Mouse (Mus musculus): ENCODE data around the gene Pax6.

Pax6 gene

DNA sequence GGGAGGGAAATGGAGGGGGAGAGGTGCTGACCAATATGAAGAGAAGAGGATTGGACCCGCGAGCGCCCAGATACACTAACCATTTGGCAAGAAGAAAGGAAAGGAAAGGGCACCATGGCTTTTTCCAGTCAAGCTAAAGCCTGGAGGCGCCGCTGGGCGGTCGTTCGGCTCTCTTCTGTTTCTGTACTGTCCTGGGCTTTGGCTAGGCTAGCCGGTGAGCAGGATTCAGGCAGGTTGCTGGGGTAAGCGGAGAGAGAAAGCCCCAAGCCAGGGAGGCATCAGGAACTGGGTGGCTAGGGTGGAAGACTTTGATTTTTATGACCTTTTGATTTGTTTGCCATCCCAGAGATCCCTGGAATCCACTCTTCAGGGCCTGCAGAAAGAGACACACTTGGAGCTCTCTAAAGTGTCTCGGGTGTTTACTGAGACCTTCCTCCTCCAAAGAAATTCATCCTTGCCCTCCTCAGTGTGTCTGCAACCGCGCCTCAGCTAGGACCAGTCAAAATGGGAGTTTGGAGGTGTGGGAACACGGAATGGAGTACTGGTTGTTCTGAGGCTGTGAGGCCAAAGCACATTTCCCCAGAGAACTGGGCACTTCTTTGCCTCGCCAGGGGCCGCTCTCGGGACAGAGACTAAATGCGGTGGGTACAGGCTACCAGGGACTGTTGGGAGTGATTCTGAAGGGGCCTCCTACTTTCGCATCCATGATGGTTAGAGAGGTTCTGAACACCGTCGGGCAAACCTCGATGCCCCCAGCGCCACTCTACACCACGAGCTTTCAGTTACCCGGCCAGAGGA lies 3.3 kb downstream of the Pax6 start:
- no peak for DNase-seq

DNA sequence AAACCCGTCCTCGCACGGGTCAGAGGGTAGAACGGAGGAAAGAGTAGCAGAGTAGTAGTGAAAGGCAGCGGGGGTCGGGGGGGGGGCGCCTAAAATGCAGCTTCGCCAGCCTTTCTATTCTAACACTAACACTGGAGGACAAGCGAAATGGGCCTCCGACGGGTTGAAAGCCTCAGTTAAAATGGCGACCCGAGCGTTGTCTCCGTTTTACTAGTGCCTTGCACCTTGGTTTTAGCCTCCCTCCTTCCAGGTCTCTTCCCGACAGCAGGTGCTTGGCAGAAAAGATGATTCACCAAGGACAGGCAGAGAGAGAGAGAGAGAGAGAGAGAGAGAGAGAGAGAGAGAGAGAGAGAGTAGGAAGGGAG lies 3.9 kb downstream of the Pax6 start:
- DNase-seq: no peak

DNA sequence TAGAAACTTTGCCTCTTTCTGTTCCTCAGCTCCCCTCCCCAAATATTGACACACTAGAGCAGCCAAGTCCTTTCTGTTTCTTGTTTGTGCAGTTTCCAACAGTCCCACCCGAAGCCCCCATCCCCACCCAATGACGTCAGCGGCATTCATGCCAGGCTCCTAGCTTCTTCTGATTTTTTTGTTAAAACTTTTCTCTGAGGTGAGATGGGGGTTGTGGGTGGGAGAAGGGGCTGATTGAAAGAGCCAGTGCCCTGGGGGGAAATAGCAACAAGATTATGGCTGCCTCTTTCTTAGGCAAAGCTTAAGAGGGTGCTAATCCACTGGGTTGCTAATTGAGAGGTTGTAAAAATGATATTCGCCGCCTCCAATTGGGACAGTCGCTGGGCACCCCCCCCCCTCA lies 4.4 kb downstream of the Pax6 start:
- no peak for DNase-seq

DNA sequence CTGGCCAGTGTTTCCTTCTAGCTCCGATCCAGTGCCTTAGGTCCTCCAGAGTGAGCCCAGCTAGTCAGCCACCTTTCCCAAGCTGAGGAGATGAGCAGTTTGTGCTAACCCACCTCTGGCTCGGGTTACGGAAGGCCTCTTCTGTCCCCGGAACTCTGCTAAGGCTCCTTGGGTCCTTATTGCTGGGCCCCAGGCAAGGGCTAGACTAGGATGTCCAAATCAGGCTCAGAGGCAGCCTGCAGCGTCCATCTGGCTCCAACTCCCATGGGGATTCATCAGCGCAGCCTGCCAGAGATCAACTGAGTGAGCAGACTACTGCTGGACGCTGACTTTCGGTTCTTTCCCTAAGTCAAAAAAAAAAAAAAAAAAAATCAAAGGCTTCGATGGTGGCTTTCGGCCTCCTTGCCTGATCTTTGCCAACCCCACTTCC lies 4.9 kb downstream of the Pax6 start:
- DNase-seq: no peak

DNA sequence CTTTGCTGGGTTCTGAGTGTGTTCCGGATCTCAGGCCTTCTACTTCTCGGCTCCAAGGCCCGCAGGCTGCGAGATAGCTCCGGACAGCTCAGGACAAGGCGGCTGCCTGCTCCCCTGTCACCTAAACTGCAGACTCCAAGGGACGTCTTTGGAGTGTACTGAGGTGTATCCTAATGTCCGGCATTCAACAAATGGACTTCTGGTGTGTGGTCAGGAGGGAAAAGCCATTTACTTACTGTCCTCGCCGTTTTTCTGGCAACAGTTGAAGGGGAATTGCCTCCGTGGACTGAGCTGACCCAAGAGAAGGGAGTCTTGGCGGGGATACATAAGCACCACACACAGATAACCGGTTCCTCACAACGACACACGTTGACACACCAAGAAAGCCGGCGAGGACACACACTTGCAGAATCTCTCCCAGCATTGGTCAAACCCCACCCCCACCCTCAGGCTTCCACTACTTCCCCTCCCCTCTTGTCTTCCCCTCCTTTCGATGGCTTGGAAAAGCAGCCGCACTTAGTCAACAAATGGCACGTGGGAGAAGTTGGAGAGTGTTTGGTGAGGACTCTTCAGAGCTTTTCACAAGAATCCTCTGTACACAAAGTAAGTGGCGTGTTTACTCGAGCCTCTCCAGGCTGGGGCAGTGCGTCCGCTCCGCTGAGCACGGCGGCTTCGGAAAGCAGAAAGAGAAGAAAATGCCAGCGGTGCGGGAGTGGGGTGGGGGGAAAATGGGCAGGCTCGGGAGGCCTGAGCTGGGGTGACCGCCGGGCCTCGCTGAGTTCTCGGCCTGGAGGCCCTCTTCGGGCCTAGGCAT lies 5.6 kb downstream of the Pax6 start:
- no peak for DNase-seq

DNA sequence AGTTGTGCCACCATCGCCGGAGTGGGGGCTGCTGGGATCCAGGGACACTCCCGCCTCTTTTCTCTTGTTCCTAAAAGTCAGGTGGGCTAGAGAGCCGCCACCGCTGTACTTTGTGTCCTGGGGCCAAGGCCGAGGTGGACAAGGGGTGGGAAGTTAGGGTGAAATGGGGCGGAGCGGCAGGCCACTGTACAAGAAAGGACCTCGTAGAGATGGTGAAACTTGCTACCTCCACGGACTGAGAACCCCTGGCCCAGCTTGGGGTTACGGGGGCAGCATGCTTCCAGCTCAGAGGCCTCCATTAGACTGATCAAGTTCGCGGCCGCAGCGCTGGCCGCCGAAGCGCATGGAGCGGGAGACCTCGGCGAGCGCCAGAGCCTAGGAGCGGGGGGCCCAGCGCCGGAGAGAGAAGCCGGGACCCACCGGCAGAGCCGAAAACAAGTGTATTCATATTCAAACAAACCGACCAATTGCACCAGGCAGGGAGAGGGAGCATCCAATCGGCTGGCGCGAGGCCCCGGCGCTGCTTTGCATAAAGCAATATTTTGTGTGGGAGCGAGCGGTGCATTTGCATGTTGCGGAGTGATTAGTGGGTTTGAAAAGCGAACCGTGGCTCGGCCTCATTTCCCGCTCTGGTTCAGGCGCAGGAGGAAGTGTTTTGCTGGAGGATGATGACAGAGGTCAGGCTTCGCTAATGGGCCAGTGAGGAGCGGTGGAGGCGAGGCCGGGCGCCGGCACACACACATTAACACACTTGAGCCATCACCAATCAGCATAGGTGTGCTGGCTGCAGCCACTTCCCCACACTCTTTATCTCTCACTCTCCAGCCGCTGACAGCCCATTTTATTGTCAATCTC lies 6.4 kb downstream of the Pax6 start:
- no peak for DNase-seq

DNA sequence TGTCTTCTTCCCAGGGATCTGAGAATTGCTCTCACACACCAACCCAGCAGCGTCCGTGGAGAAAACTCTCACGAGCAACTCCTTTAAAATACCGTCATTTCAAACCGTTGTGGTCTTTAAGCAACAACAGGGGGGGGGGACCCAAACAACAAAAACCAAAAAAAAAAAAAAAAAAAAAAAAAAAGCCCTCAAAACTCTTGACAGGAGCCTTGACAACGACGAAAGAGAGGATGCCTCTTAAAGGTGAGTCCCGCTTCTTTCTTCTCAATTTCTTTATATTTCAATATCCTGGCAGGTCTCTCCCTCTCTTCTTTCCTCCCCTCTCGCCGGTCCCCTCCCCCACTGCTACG lies 7.0 kb downstream of the Pax6 start:
- DNase-seq: no peak

DNA sequence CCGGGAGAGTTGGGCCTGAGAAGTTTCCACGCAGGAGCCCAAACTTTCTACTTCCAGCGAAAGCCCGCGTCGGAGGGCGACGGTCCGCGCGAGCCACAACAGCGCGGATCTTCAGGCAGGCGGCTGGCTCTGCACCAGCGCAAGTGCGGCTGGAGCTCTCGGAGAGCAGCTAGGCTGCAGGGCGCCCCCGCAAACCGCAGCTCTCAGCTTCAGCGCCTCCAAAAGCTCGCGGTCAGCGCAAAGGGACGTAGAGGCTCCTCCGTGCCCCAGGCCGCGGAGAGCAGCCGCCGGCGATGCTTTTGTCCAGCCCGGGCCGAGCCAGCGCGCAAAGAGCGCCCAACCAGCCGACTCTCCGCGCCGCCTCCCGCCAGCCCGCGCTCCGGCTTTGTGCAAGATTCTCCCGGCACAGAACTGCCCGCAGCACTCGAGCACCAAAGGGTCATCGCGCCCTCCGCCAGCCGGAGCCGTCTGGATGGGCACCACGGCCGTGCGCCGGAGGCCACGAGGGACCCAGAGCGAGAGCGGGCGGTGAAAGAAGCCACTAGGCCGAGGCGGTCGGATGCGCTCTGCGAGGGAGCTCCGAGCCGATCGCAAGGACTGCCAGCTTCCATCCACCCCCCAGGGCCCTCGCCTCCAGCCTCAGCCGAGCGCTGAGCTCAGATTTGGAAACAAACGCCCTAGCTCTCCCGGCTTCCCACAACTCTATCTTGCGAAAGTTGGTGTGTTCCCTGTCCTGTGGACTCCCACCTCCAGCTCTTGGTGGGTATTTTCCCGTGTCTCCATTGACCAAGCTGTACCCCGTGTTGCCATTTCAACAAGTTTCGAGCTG lies 7.6 kb downstream of the Pax6 start:
- DNase-seq: no peak

DNA sequence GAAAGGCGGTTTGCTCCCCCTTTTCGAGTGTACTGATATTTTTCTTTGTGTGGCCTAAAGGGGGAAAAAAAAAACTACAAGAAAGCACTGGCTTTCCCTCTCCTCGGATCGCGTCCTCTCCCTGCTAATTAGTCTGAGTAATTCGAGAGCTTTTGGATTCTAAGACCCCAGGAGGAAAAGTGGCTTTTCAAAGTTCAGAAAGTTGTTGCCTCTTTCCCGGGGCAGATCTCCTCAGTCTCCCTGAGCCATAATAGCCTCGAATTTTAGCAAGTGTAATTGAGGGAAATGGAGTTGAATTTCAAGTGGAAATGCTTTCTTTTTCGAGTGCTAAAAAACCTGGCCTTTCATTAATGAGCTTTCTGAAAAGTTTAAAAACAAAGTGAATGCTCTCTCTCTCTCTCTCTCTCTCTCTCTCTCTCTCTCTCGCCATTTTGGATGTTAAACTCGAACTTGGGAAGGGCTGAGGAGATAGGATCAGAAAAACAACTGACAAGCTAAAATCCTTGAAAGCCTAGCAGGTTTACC lies 8.3 kb downstream of the Pax6 start:
- no peak for DNase-seq

DNA sequence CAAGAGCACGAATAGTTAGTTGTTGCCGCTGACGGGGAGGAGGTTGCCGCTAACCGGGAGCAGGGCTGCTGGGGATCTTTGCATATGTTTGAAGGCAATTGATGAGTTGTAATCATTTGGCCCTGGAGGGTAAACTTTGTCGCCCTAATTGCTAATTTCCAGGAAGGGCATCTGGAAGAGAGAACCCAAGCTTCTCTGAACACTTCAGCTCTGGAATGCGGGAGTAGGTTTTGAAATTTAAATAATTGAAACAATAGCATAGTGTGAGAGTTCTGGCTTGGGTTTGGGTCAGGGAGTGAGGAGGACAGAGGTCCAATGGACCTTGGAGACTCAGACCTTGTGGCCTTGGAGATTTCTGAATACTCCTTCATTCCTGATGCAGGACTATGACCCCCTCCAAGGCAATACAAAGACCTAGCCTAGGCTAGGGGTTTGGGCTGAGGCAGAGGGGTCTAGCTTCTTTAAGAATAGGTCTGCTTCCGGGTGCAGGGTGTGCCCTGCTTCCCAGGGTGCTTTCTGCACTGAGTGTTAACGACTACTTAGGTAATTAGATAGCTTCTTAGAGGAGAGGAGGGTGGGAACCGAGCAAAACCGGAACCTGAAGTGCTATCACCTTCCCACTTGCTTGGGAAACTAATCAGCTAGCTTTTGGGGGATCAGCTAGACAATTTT lies 8.9 kb downstream of the Pax6 start:
- DNase-seq: no peak

DNA sequence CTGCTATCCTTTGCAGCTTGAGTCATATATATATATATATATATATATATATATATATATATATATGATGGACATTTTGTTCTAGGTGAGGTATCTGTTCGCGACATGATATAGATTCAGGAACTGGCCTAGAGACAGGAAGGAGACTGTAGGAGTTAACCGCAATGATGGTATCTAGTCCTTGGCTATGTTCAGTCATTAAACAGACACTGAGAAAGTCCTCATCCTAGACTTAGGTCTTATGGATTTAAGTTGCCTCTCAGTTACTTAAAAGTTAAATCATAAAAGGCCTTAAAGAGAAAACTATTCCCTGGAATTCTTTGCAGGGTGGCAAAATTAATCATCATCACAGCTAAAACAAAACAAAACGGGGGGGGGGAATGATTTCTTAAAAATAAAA lies 9.6 kb downstream of the Pax6 start:
- no peak for DNase-seq

DNA sequence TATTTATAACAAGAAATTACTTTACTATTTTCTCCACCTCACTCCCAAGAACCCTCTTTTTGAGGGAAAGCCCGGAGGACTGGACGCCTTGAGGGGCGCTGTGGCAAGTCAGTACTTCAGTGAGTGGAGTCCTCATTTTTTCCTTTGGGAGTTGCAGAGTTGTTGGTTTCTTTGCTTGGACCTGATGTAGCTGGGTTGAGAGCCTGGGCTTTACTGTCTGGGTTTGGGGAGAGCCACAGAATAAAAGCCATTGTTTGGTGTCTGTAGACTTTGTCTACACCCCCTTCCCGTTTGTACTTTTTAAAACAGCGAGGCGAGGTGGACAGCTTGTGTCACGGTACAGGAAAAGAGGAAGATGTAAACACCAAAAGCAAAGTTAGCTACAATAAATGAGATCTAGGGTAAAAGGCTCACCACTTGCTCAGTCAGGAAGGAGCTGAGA lies 10.2 kb downstream of the Pax6 start:
- DNase-seq: no peak

DNA sequence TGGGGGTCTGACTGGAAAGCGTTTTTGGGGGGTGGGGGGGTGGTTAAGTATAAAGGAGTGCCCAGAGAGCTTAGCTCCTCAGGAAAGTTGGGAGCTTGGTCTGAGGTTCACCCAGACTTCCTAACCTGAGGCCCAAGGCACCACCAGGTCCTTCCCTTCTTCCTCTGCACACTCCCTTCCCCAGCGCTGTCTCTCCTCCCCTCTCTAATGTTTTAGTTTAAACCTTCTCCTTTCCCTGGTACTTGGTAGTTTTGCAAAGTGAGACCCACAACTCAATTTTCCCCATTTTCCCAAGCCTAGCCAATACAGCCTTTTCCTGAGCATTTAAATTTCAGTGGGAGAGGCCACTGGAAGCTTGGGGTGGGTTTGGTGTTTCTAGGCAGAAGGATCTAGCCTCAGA lies 10.6 kb downstream of the Pax6 start:
- no peak for DNase-seq

DNA sequence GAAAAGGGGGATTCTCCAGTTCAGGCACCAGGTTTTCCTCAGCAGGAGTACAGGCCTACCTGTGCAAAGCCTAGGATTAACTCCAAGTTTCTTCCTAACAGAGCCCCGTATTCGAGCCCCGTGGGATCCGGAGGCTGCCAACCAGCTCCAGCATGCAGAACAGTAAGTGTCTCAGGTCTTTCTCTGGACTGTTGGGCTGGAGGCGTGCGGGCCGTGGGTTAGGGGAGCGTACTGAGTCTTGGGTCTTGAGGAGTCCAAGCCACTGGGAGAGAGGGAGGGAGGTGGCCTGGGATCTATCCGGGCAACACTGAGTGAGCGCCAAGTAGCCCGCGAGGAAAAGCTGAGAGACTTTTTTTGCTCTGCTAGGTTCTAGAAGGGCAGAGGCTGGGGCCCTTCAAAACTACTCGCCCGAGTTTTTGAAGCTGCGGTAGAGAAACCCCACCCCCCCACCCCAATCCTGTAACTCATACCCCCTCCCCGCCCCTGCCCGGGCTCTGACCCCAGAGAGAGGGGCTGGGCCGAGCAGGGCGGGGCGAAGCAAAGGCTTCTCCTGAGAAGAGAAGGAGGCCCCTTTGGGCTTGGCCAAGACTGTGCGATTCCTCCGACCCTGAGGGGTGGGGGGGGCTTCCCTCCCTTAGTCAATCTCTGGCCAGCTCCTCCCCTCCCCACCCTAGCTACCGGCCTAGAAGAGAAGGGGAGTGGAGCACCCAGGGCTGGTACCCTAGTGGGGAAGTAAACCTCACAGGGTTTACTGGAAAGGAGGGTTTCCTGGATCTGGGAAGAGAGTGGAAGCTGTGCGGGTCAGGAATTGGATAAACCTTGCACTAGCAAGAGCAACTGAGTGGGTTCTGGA lies 11.7 kb downstream of the Pax6 start:
- no peak for DNase-seq

DNA sequence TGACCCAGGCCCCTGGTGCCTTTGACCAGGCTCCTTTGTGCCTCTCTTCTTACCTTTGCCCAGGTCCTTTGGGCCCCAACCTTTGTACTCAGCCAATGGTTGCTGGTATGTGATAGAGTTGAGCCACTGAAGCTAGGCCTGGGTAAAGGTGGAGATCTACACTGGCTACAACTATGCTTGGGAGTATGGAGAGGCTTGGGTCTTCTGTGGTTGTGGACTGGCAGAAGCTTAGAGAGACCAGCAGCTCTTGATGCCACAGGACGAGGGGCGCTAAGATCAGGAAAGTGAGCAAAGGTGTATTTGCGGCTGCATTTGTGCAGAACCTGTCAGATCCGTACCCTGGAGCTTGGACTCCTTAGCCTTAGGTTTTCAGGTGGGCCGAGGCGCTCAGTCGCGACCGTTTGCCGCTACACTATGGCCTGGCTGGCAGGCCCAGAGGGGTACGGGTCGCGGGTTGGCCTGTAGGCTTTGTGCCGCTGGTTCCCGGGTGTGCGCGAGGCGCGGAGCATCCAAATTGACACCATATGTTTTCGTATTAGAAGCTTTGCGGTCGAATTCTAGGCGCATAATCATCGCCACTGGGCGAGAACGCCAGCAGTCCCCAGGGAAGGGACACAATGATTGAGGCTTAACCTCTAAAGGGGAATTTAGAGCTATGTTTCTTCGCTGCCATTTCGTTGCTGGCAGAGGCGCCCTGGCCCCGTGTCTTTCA lies 12.5 kb downstream of the Pax6 start:
- DNase-seq: no peak

DNA sequence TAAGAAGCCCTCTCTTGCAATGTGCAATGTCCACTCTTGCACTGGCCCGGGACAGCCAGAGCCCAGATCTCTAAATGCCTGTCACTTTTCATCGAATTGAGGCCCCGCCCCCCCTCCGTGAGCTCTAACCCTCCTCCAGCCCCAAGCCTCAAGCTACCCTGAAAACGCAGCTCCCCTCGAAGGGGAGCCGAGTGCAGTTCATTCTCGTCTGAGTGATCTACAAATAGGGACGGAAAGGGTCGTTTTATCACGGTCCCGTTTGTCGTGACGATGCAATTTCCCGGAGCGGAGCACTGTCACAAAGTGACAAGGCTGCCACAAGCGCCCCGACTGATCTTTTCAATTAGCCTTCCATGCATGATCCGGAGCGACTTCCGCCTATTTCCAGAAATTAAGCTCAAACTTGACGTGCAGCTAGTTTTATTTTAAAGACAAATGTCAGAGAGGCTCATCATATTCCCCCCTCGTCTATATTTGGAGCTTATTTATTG lies 13.4 kb downstream of the Pax6 start:
- no peak for DNase-seq

DNA sequence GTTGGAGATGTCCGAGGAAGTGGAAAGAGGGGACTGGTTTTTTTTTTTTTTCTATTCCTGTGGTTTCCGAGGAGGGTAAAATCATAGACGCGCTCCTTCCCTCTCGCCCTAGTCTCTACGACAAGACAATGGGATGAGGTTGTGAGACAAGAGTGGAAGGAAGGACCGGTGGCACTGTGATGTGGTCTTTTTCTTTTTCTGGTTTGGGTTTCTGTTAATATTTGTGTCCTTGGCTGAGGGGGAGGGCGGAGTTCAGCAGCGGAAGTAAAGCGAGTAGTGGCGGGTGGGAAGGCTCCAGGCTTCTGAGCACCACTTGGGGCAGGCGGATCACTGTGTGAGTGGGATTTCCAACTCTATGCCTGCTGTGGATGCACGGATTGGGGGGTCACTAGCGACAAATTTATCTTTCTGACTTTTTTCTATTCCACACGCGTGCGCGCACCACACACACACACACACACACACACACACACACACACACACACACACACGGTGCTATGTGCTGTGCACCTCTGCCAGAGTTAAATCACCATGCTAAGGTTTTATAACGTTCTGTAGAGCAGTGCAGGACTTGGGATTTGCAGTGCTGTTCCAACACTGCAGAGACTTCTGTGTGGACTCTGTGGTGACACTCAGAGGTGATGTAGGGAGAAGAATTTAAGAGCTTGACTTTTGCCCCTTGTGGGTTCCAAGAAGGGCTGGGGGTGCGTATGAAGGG lies 14.1 kb downstream of the Pax6 start:
- no peak for DNase-seq

DNA sequence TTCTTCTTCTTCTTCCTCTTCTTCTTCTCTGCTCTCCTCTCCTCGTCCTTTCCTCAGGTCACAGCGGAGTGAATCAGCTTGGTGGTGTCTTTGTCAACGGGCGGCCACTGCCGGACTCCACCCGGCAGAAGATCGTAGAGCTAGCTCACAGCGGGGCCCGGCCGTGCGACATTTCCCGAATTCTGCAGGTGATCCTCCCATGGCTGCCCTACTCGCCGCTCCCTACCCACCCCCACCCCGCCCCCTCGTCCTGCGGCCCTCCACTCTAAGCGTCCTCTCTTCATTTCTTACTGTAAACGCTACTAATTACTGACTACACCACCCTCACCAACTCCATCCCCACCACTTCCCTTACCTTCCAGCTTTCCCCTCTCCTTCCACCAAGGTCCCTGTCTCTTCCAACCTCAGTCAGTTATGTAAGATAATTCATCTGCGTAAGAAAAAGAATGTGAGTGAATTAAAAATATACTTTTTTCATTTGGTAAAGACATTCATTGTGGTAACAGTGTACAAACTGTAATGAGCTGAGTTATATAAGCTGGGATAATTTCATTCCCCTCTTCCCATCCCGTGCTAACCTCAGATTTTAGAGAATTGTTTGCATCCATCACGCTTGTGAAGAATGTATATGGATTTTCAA lies 15.2 kb downstream of the Pax6 start:
- no peak for DNase-seq
